Mouse (Mus musculus): ENCODE measurements at regions not wholly inside any gene's neighbourhood (a gene's known extent, or its start where the extent isn't known, plus 50 kb on each side); places are given as distances from the start of the nearest gene placed in this dataset.
A peak's percentile ranks its signal among the peaks of the same experiment; 100 is the strongest.

DNA sequence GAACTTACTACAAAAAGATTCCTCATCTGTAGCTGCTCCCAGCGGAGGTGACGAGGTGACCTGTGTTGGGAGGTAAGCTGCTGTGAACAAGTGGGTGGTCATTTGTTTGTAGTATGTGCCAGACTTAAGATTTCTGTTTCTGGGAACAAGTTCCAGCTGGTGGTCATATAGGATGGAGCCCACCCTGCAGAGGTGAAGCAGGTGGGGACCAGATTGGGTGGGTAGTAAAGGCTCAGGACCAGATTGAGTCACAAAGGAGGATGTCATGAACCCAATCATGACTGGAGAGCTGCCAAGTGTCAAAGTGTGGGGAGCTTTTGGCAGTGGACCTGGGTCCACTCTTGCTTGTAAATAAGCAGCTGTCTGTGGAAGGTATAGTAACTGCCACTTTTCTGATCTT lies 149.0 kb upstream of the D16Ertd472e start:
- no peak overlapping the region for H3K4me3 ChIP-seq (replicated peaks; ENCODE audit: insufficient read depth, low read depth, low read length)
- no peaks in the 10 kb centered on the region for H3K27me3 ChIP-seq (ENCODE audit: control insufficient read depth, insufficient read depth, low read length)
- TF ChIP-seq POLR2A (IDR thresholded peaks at IDR 0.05; ENCODE audit: borderline replicate concordance, insufficient read depth, low read length): no peak
- no peak for TF ChIP-seq CTCF (IDR thresholded peaks at IDR 0.05; ENCODE audit: borderline replicate concordance, insufficient read depth, low read depth, low read length)
- DNase-seq: no peak
- no peaks in the 10 kb centered on the region for H3K4me1 ChIP-seq (ENCODE audit: control insufficient read depth, insufficient read depth, low read length)
- WGBS: 69% methylated on average over 2 of the region's 2 CpGs
- H3K27ac ChIP-seq (ENCODE audit: insufficient read depth, low read length): no peak overlapping the region

- Histone ChIP-seq H3K27ac (ENCODE audit: insufficient read depth, low read length) (no peak overlapping the region), H3K4me3 (replicated peaks; ENCODE audit: insufficient read depth, low read depth, low read length) (no peak overlapping the region), H3K27me3 (ENCODE audit: control insufficient read depth, insufficient read depth, low read length) (no peaks in the 10 kb centered on the region), H3K4me1 (ENCODE audit: control insufficient read depth, insufficient read depth, low read length) (no peaks in the 10 kb centered on the region)
- WGBS: 21% methylated on average over 7 of the region's 7 CpGs
- TF ChIP-seq POLR2A (IDR thresholded peaks at IDR 0.05; ENCODE audit: borderline replicate concordance, insufficient read depth, low read length) (no peak), CTCF (IDR thresholded peaks at IDR 0.05; ENCODE audit: borderline replicate concordance, insufficient read depth, low read depth, low read length) (no peak)
- DNase-seq: no peak
Measured at GRCm38 (mm10) chr16:78709943-78710342, 133.4 kb upstream of the D16Ertd472e start.

DNA sequence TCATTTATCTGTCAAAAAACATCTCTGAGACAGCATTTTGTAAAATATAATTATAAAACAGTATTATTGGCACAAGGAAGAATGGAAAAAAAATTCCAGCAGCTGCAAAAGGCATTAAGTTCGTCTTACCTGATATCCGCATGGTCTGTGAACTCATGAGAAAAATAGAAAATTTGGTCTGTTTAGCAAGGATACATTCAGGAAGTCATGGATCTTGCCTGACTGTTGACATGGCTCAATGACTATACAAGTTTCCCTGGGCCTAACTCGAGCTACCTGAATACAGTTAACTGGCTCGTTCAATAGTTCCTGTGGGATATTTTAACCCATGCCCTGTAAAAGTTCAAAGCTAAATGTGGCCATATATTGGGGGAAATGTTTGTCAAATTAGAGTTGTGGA lies 131.1 kb upstream of the D16Ertd472e start:
- Histone ChIP-seq H3K27me3 (ENCODE audit: control insufficient read depth, insufficient read depth, low read length) (no peaks in the 10 kb centered on the region), H3K4me3 (replicated peaks; ENCODE audit: insufficient read depth, low read depth, low read length) (no peak overlapping the region), H3K27ac (ENCODE audit: insufficient read depth, low read length) (no peak overlapping the region), H3K4me1 (ENCODE audit: control insufficient read depth, insufficient read depth, low read length) (no peaks in the 10 kb centered on the region)
- no peak for DNase-seq
- TF ChIP-seq CTCF (IDR thresholded peaks at IDR 0.05; ENCODE audit: borderline replicate concordance, insufficient read depth, low read depth, low read length) (no peak), POLR2A (IDR thresholded peaks at IDR 0.05; ENCODE audit: borderline replicate concordance, insufficient read depth, low read length) (no peak)
- WGBS: 89% methylated on average over 4 of the region's 4 CpGs

GRCm38 (mm10) chr16:78707165-78707564 lies 130.7 kb upstream of the D16Ertd472e start:
- DNase-seq: no peak
- Histone ChIP-seq H3K4me3 (replicated peaks; ENCODE audit: insufficient read depth, low read depth, low read length) (no peak overlapping the region), H3K4me1 (ENCODE audit: control insufficient read depth, insufficient read depth, low read length) (no peaks in the 10 kb centered on the region), H3K27ac (ENCODE audit: insufficient read depth, low read length) (no peak overlapping the region), H3K27me3 (ENCODE audit: control insufficient read depth, insufficient read depth, low read length) (no peaks in the 10 kb centered on the region)
- TF ChIP-seq POLR2A (IDR thresholded peaks at IDR 0.05; ENCODE audit: borderline replicate concordance, insufficient read depth, low read length): no peak
- TF ChIP-seq CTCF (IDR thresholded peaks at IDR 0.05; ENCODE audit: borderline replicate concordance, insufficient read depth, low read depth, low read length): no peak
- 76% methylated on average over 7 of the region's 7 CpGs for WGBS

- Histone ChIP-seq H3K4me3 (replicated peaks; ENCODE audit: insufficient read depth, low read depth, low read length) (no peak overlapping the region), H3K4me1 (ENCODE audit: control insufficient read depth, insufficient read depth, low read length) (no peaks in the 10 kb centered on the region), H3K27me3 (ENCODE audit: control insufficient read depth, insufficient read depth, low read length) (no peaks in the 10 kb centered on the region), H3K27ac (ENCODE audit: insufficient read depth, low read length) (no peak overlapping the region)
- WGBS: 37% methylated on average over 3 of the region's 3 CpGs
- TF ChIP-seq CTCF (IDR thresholded peaks at IDR 0.05; ENCODE audit: borderline replicate concordance, insufficient read depth, low read depth, low read length) (no peak), POLR2A (IDR thresholded peaks at IDR 0.05; ENCODE audit: borderline replicate concordance, insufficient read depth, low read length) (no peak)
- DNase-seq: no peak
Measured at GRCm38 (mm10) chr16:78697514-78698209, 121.2 kb upstream of the D16Ertd472e start.

DNA sequence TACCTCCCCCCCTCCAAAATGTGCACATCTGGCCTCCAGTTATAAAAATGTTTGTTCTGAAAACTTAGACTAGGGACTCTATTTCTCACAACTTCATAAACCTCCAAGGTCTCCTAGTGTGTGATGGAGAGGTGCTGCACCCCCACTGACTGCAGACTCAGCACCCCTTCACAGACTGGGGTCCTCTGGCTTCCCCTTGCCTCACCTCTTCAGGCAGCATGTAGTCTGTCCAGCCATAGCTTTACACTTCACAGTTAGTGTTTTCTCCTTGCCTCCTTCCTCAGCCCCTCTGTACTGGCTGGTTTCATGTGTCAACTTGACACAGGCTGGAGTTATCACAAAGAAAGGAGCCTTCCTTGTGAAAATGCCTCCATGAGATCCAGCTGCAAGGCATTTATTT lies 111.7 kb upstream of the D16Ertd472e start:
- H3K27me3 ChIP-seq (ENCODE audit: control insufficient read depth, insufficient read depth, low read length): no peaks in the 10 kb centered on the region; the same call in 1 of the 2 replicates
- DNase-seq: no peak
- no peak overlapping the region for H3K4me3 ChIP-seq (replicated peaks; ENCODE audit: insufficient read depth, low read depth, low read length)
- no peak for TF ChIP-seq POLR2A (IDR thresholded peaks at IDR 0.05; ENCODE audit: borderline replicate concordance, insufficient read depth, low read length)
- TF ChIP-seq CTCF (IDR thresholded peaks at IDR 0.05; ENCODE audit: borderline replicate concordance, insufficient read depth, low read depth, low read length): no peak
- H3K27ac ChIP-seq (ENCODE audit: insufficient read depth, low read length): no peak overlapping the region
- no peaks in the 10 kb centered on the region for H3K4me1 ChIP-seq (ENCODE audit: control insufficient read depth, insufficient read depth, low read length)

GRCm38 (mm10) chr16:78685160-78685559 lies 108.7 kb upstream of the D16Ertd472e start:
- no peak for TF ChIP-seq POLR2A (IDR thresholded peaks at IDR 0.05; ENCODE audit: borderline replicate concordance, insufficient read depth, low read length)
- no peak for TF ChIP-seq CTCF (IDR thresholded peaks at IDR 0.05; ENCODE audit: borderline replicate concordance, insufficient read depth, low read depth, low read length)
- Histone ChIP-seq H3K4me3 (replicated peaks; ENCODE audit: insufficient read depth, low read depth, low read length) (no peak overlapping the region), H3K27me3 (ENCODE audit: control insufficient read depth, insufficient read depth, low read length) (no peaks in the 10 kb centered on the region), H3K4me1 (ENCODE audit: control insufficient read depth, insufficient read depth, low read length) (no peaks in the 10 kb centered on the region), H3K27ac (ENCODE audit: insufficient read depth, low read length) (no peak overlapping the region)
- WGBS: 82% methylated on average over 1 of the region's 1 CpGs
- DNase-seq: no peak

DNA sequence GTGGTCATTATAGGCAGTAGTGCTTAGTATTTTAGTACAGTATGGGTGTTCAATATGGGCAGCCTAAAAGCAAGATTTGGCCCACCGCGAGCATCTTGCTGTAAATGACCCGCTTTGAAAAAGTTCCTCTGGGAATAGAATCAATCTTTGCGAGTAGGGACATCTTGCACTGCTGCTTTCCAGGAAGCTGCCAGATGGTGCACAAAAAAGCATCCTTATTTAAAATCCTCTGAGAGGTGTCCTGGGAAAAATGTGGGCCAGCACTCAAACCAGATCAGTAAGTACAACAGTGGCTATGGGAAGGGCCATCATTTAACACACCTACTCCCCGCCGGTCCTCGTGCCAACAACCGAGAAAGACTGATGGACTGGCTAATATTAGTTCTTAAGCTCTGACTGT lies 107.5 kb upstream of the D16Ertd472e start:
- Histone ChIP-seq H3K4me1 (ENCODE audit: control insufficient read depth, insufficient read depth, low read length) (no peaks in the 10 kb centered on the region), H3K4me3 (replicated peaks; ENCODE audit: insufficient read depth, low read depth, low read length) (no peak overlapping the region), H3K27me3 (ENCODE audit: control insufficient read depth, insufficient read depth, low read length) (no peaks in the 10 kb centered on the region), H3K27ac (ENCODE audit: insufficient read depth, low read length) (no peak overlapping the region)
- DNase-seq: peak in 1 of 2 experiments; percentile 13
- 16% methylated on average over 8 of the region's 8 CpGs for WGBS
- TF ChIP-seq CTCF (IDR thresholded peaks at IDR 0.05; ENCODE audit: borderline replicate concordance, insufficient read depth, low read depth, low read length): no peak
- no peak for TF ChIP-seq POLR2A (IDR thresholded peaks at IDR 0.05; ENCODE audit: borderline replicate concordance, insufficient read depth, low read length)

Data from cerebellum, adult 2 months (tissue).